Mouse (Mus musculus) kidney, postnatal 0 days (tissue): ENCODE measurements around the gene Uqcc1. TPM values are rescaled to one million over a fixed set of nuclear protein-coding genes. Genes with fewer than 3 reads are reported as not detected.

Experiments
- ATAC-seq: fragments of 200-750 bp; cut with Nextera tagmentation; replicated peaks from 2 replicates; pipeline ENCODE4 v1.8.0; 2017; ENCODE audit warnings: low read depth, moderate number of reproducible peaks, moderate TSS enrichment, moderate library complexity; ENCODE audit not compliant: low FRiP score
- DNase-seq: peaks from one replicate; pipeline ENCODE4 v3.0.0-alpha.2; 2016; ENCODE audit warnings: low spot score
- H3K27ac ChIP-seq: fragments of 300-500 bp; sonication (generic); 2 replicates; pipeline ENCODE4 v1.5.1; 2014; ENCODE audit warnings: mild to moderate bottlenecking
- H3K27me3 ChIP-seq: fragments of 300-500 bp; sonication (generic); 2 replicates; pipeline ENCODE4 v1.6.1; 2014; ENCODE audit warnings: low read length, mixed read lengths; ENCODE audit not compliant: insufficient read depth
- H3K36me3 ChIP-seq: fragments of 300-500 bp; sonication (generic); 2 replicates; pipeline ENCODE4 v1.6.1; 2014; ENCODE audit warnings: low read length, mixed read lengths; ENCODE audit not compliant: insufficient read depth
- H3K4me1 ChIP-seq: fragments of 300-500 bp; sonication (generic); replicated peaks from 2 replicates; pipeline ENCODE4 v1.6.1; 2014; ENCODE audit warnings: antibody characterized with exemption, low read length, mixed read lengths; ENCODE audit not compliant: insufficient read depth
- H3K4me2 ChIP-seq: fragments of 300-500 bp; sonication (generic); 2 replicates; pipeline ENCODE4 v1.6.1; 2014; ENCODE audit warnings: mild to moderate bottlenecking, low read length, moderate library complexity, mixed read lengths
- H3K4me3 ChIP-seq: fragments of 300-500 bp; sonication (generic); replicated peaks from 2 replicates; pipeline ENCODE4 v1.5.1; 2014; ENCODE audit warnings: low read depth, low read length
- H3K9ac ChIP-seq: fragments of 300-500 bp; sonication (generic); 2 replicates; pipeline ENCODE4 v1.6.1; 2014; ENCODE audit warnings: low read depth, low read length
- H3K9me3 ChIP-seq: fragments of 300-500 bp; sonication (generic); replicated peaks from 2 replicates; pipeline ENCODE4 v1.6.1; 2016; ENCODE audit warnings: low read length, inconsistent platforms, mixed read lengths
- CTCF ChIP-seq: IDR thresholded peaks from 2 replicates; pipeline ENCODE4 v1.5.1; 2016; ENCODE audit warnings: antibody characterized with exemption, low read depth, mild to moderate bottlenecking, moderate library complexity
- WGBS: fragments of 180-500 bp; shearing (Covaris S2); extraction: QIAGEN DNeasy Blood & Tissue Kit; methylation state at CpG from one replicate; pipeline ENCODE4 v1.1.7; 2014; 5-methylcytosine and 5-hydroxymethylcytosine counted together
- polyA plus RNA-seq: library from polyadenylated mRNA; unstranded; fragments of >200 nt; fragmentation: Nextera tagmentation; extraction: Ambion mirVana; gene quantifications from 2 replicates; pipeline ENCODE4 v1.2.1, GENCODE M21; 2015

The Uqcc1 gene
- polyA plus RNA-seq, 1 experiment from 2014 or later: 72.9 TPM

GRCm38 (mm10) chr2:155903632-155904008 is 26.5 kb downstream of the Uqcc1 start:
- Histone ChIP-seq H3K4me1 (no peaks in the 10 kb centered on the region), H3K9me3 (no peaks in the 10 kb centered on the region), H3K27ac (no peak overlapping the region), H3K4me2 (no peak overlapping the region), H3K27me3 (no peaks in the 10 kb centered on the region), H3K4me3 (no peak overlapping the region), H3K36me3 (peaks cover 12% of the 10 kb centered on the region), H3K9ac (no peak overlapping the region)
- ATAC-seq (no peak), DNase-seq (no peak)
- WGBS: 91% methylated on average over 6 of the region's 6 CpGs
- TF ChIP-seq CTCF: no peak

DNA sequence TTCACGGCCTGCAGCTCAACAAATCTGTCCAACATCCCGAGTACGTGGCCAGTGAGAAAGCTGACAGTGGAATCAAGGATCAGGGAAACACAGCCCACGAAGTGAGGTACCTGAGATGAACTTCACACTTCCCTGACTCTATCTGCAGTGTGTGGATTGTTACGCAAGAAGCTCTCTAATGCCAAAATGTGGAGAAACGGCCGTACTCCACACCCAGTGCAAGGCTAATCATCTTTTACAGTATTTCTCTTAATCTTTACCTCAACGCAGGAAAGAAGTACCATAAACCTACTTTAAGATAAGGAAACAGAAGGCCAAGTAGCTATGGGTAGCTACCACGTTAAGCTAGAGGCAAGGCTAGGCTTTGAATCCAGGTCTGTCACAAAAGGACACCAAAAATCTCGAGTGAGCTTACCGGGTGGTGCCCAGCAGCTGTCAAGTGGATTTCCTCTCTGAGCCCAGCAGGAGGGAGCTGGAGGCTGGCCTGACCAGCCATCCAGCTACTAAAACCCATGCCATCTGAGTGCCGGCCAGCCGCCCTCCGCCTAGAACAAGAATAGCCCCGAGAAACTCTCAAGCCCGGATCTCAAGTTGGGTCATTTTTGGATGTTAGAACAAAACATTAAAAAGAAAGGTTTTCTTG is 27.0 kb downstream of the Uqcc1 start:
- no peak for TF ChIP-seq CTCF
- no peaks in the 10 kb centered on the region for H3K9me3 ChIP-seq
- H3K27me3 ChIP-seq: no peaks in the 10 kb centered on the region
- no peak overlapping the region for H3K4me3 ChIP-seq
- H3K4me2 ChIP-seq: no peak overlapping the region
- no peak overlapping the region for H3K9ac ChIP-seq
- H3K27ac ChIP-seq: no peak overlapping the region
- DNase-seq: no peak
- ATAC-seq: no peak
- H3K4me1 ChIP-seq: no peaks in the 10 kb centered on the region
- WGBS: 73% methylated on average over 16 of the region's 16 CpGs
- H3K36me3 ChIP-seq: peaks cover 16% of the 10 kb centered on the region

- TF ChIP-seq CTCF: no peak
- 65% methylated on average over 16 of the region's 16 CpGs for WGBS
- H3K4me2 ChIP-seq: no peak overlapping the region
- no peak for DNase-seq
- H3K4me3 ChIP-seq: no peak overlapping the region
- H3K4me1 ChIP-seq: no peaks in the 10 kb centered on the region
- no peak overlapping the region for H3K9ac ChIP-seq
- H3K27me3 ChIP-seq: no peaks in the 10 kb centered on the region
- peaks cover 18% of the 10 kb centered on the region for H3K36me3 ChIP-seq
- ATAC-seq: no peak
- H3K27ac ChIP-seq: no peak overlapping the region
- no peaks in the 10 kb centered on the region for H3K9me3 ChIP-seq
Observed at GRCm38 (mm10) chr2:155895046-155895735, 34.9 kb downstream of the Uqcc1 start.

GRCm38 (mm10) chr2:155894307-155895045 is 35.6 kb downstream of the Uqcc1 start:
- no peak for ATAC-seq
- Histone ChIP-seq H3K27me3 (no peaks in the 10 kb centered on the region), H3K27ac (no peak overlapping the region), H3K4me3 (no peak overlapping the region), H3K4me2 (no peak overlapping the region), H3K4me1 (no peaks in the 10 kb centered on the region), H3K9me3 (no peaks in the 10 kb centered on the region), H3K36me3 (peaks cover 18% of the 10 kb centered on the region), H3K9ac (no peak overlapping the region)
- 53% methylated on average over 13 of the region's 13 CpGs for WGBS
- TF ChIP-seq CTCF: no peak
- DNase-seq: peak; percentile 21

- H3K4me2 ChIP-seq: no peak overlapping the region
- H3K27me3 ChIP-seq: no peaks in the 10 kb centered on the region
- H3K36me3 ChIP-seq: peaks cover 22% of the 10 kb centered on the region; the same call in 1 of the 2 replicates
- H3K9me3 ChIP-seq: no peaks in the 10 kb centered on the region
- no peak overlapping the region for H3K4me3 ChIP-seq
- H3K27ac ChIP-seq: no peak overlapping the region
- no peak overlapping the region for H3K9ac ChIP-seq
- no peaks in the 10 kb centered on the region for H3K4me1 ChIP-seq
- TF ChIP-seq CTCF: no peak
- ATAC-seq: no peak
- WGBS: 89% methylated on average over 12 of the region's 12 CpGs
- DNase-seq: no peak
Observed at GRCm38 (mm10) chr2:155886776-155887175, 43.3 kb downstream of the Uqcc1 start.

- H3K9ac ChIP-seq: no peak overlapping the region
- H3K36me3 ChIP-seq: peaks cover 19% of the 10 kb centered on the region; the same call in 1 of the 2 replicates
- no peak for ATAC-seq
- TF ChIP-seq CTCF: no peak
- no peaks in the 10 kb centered on the region for H3K27me3 ChIP-seq
- no peak for DNase-seq
- no peak overlapping the region for H3K27ac ChIP-seq
- H3K4me2 ChIP-seq: no peak overlapping the region
- no peaks in the 10 kb centered on the region for H3K9me3 ChIP-seq
- H3K4me1 ChIP-seq: no peaks in the 10 kb centered on the region
- WGBS: 53% methylated on average over 10 of the region's 10 CpGs
- no peak overlapping the region for H3K4me3 ChIP-seq
Observed at GRCm38 (mm10) chr2:155885271-155885697, 44.8 kb downstream of the Uqcc1 start.
